Mouse (Mus musculus) myocyte (in vitro differentiated cells): Measurements from ENCODE around the gene Coa4. TPM values are rescaled to one million over a fixed set of nuclear protein-coding genes. Genes with fewer than 3 reads are reported as not detected.

ENCODE experiments used
- H3K27me3 ChIP-seq: one replicate; pipeline ENCODE4 v1.6.1; 2011; ENCODE audit not compliant: control insufficient read depth, insufficient read depth, insufficient read length
- H3K36me3 ChIP-seq: one replicate; pipeline ENCODE4 v1.6.1; 2011; ENCODE audit not compliant: control insufficient read depth, insufficient read depth
- H3K4me2 ChIP-seq: one replicate; pipeline ENCODE4 v1.6.1; 2011; ENCODE audit warnings: low read depth, control low read depth
- H3K4me3 ChIP-seq: one replicate; pipeline ENCODE4 v1.5.1; 2011; ENCODE audit warnings: mild to moderate bottlenecking, control low read depth, moderate library complexity
- H3K79me2 ChIP-seq: one replicate; pipeline ENCODE4 v1.6.1; 2011; ENCODE audit not compliant: control insufficient read depth, insufficient read depth
- H3ac ChIP-seq: one replicate; pipeline ENCODE4 v1.6.1; 2011; ENCODE audit not compliant: control insufficient read depth, insufficient read length
- CEBPB ChIP-seq: IDR thresholded peaks from 2 replicates; pipeline ENCODE4 v1.6.1; 2011; ENCODE audit warnings: mild to moderate bottlenecking, moderate library complexity; ENCODE audit not compliant: poor library complexity, insufficient read depth, severe bottlenecking
- E2F4 ChIP-seq: IDR thresholded peaks from one replicate; pipeline ENCODE4 v1.6.1; 2011; ENCODE audit warnings: mild to moderate bottlenecking, control low read depth, moderate library complexity; ENCODE audit not compliant: insufficient read depth
- MAX ChIP-seq: IDR thresholded peaks from one replicate; pipeline ENCODE4 v1.6.1; 2011; ENCODE audit warnings: low read depth, mild to moderate bottlenecking, control low read depth
- MYOD1 ChIP-seq, 3 experiments: IDR thresholded peaks; one replicate each; pipeline ENCODE4 v1.6.1; 2011; ENCODE audit warnings: control low read depth in 2 of 3, low read depth in 2 of 3, mild to moderate bottlenecking in 2 of 3, moderate library complexity in 1 of 3; ENCODE audit not compliant: insufficient read length in 2 of 3, control insufficient read depth in 1 of 3
- MYOG ChIP-seq, 3 experiments: IDR thresholded peaks; one replicate each; pipeline ENCODE4 v1.6.1; 2011; ENCODE audit warnings: control low read depth in 2 of 3, low read depth in 2 of 3, mild to moderate bottlenecking in 2 of 3; ENCODE audit not compliant: insufficient read length in 2 of 3, control insufficient read depth in 1 of 3, insufficient read depth in 1 of 3
- POLR2A ChIP-seq: IDR thresholded peaks from one replicate; pipeline ENCODE4 v1.6.1; 2011; ENCODE audit warnings: low read depth, mild to moderate bottlenecking, control low read depth, moderate library complexity; ENCODE audit not compliant: insufficient read length
- POLR2AphosphoS2 ChIP-seq: IDR thresholded peaks from one replicate; pipeline ENCODE4 v1.6.1; 2011; ENCODE audit warnings: low read depth, control low read depth; ENCODE audit not compliant: insufficient read length
- REST ChIP-seq: IDR thresholded peaks from one replicate; pipeline ENCODE4 v1.6.1; 2011; ENCODE audit warnings: mild to moderate bottlenecking, control low read depth, moderate library complexity; ENCODE audit not compliant: insufficient read depth, insufficient read length
- SRF ChIP-seq: IDR thresholded peaks from one replicate; pipeline ENCODE4 v1.6.1; 2011; ENCODE audit warnings: low read depth; ENCODE audit not compliant: control insufficient read depth, insufficient read length
- TCF12 ChIP-seq: IDR thresholded peaks from one replicate; pipeline ENCODE4 v1.6.1; 2011; ENCODE audit warnings: mild to moderate bottlenecking, control low read depth; ENCODE audit not compliant: poor library complexity, insufficient read depth, severe bottlenecking
- TCF3 ChIP-seq: IDR thresholded peaks from one replicate; pipeline ENCODE4 v1.6.1; 2011; ENCODE audit warnings: low read depth, control low read depth; ENCODE audit not compliant: insufficient read length
- USF1 ChIP-seq: IDR thresholded peaks from one replicate; pipeline ENCODE4 v1.6.1; 2011; ENCODE audit warnings: low read depth, mild to moderate bottlenecking, control low read depth, moderate library complexity
- polyA plus RNA-seq: library from polyadenylated mRNA; unstranded; fragments of >200 nt; fragmentation: generic; extraction: Trizol; gene quantifications from one replicate; pipeline ENCODE4 v1.2.1, GENCODE M21; 2012; ENCODE audit warnings: missing spikeins

The Coa4 gene
- polyA plus RNA-seq, 1 experiment, result 15.5 TPM

DNA sequence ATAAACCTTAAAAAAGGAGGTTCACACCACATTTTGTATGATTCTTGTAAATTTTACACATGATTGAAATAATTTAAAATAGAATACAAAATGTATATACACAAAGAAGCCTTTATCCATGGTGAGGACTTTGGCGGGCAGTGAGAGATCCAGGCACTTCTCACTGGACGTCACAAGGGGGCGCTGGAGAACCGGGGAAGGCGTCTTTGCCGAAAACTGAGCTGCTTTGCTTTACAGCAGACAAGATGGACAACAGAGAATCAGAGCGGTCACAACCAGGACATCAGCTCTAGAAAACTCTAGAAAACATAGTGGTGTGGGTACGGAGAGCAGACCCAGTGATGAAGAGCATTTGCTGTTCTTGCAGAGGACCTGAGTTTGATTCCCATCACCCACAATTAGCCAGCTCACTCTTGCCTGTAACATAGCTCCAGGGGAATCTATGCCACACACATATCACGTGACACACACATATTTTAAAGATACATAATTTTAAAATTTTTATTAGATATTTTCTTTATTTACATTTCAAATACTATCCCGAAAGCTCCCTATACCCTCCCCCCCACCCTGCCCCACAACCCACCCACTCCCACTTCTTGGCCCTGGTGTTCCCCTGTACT, 16.1 kb upstream of the Coa4 start:
- Histone ChIP-seq H3K4me2 (peak overlapping the region; percentile 55), H3K36me3 (no peaks in the 10 kb centered on the region), H3ac (no peak overlapping the region), H3K4me3 (no peak overlapping the region), H3K27me3 (peaks cover 5% of the 10 kb centered on the region), H3K79me2 (no peaks in the 10 kb centered on the region)
- no peak for TF ChIP-seq REST
- peak; percentile 35 for TF ChIP-seq USF1
- TF ChIP-seq MYOD1 (IDR thresholded peaks at IDR 0.05; ENCODE audit: control insufficient read depth in 1 of 3, insufficient read length in 2 of 3, low read depth in 2 of 3), result no peak
- no peak for TF ChIP-seq E2F4

DNA sequence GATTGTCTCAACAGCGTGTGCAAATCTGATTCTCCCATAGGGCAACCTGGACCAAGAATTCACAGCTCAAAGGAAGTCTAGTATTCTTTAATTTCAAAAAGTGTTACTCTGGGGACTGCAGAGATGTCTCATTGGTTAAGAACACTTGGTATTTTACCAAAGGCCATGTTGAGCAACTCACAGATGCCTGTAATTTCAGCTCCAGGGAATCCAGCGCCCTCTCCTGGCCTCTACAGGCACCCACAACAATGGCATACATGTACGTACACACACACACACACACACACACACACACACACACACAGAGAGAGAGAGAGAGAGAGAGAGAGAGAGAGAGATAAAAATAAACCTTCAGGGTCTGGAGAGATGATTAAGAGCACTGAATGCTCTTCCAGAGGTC, 14.6 kb upstream of the Coa4 start:
- H3K36me3 ChIP-seq, result no peaks in the 10 kb centered on the region
- TF ChIP-seq MYOD1 (IDR thresholded peaks at IDR 0.05; ENCODE audit: control insufficient read depth in 1 of 3, insufficient read length in 2 of 3, low read depth in 2 of 3) (no peak), POLR2AphosphoS2 (no peak), CEBPB (no peak), E2F4 (no peak), MAX (no peak), POLR2A (no peak), TCF12 (no peak), USF1 (no peak), MYOG (IDR thresholded peaks at IDR 0.05; ENCODE audit: control insufficient read depth in 1 of 3, insufficient read depth in 1 of 3, insufficient read length in 2 of 3, low read depth in 2 of 3) (no peak), REST (no peak), TCF3 (no peak), SRF (no peak)
- H3ac ChIP-seq, result no peak overlapping the region
- no peaks in the 10 kb centered on the region for H3K79me2 ChIP-seq
- H3K27me3 ChIP-seq, result peaks cover 5% of the 10 kb centered on the region
- H3K4me2 ChIP-seq, result no peak overlapping the region
- no peak overlapping the region for H3K4me3 ChIP-seq

DNA sequence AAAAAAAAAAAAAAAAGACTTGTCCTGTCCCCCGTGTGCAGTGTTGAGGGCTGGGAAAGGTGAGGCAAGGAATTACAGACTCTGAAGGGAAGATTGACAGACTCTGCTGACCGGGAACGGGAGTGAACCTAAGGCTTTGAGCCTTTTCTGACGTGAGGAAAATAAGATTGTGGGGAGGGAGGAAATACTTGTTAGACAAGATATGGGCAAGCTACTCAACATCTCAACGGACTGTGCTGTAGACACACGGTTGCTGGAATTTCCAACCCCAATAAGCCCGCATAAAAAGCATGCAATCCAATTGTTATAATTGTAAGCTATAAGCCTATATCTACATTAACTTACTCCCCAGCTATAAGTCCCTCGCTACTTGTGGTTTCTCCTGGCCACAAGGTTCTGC, 12.2 kb upstream of the Coa4 start:
- Histone ChIP-seq H3K79me2 (no peaks in the 10 kb centered on the region), H3K36me3 (no peaks in the 10 kb centered on the region), H3K27me3 (peaks cover 5% of the 10 kb centered on the region), H3K4me3 (no peak overlapping the region), H3ac (no peak overlapping the region), H3K4me2 (no peak overlapping the region)
- TF ChIP-seq POLR2AphosphoS2, result no peak
- TF ChIP-seq MYOG (IDR thresholded peaks at IDR 0.05; ENCODE audit: control insufficient read depth in 1 of 3, insufficient read depth in 1 of 3, insufficient read length in 2 of 3, low read depth in 2 of 3), result no peak
- no peak for TF ChIP-seq MYOD1 (IDR thresholded peaks at IDR 0.05; ENCODE audit: control insufficient read depth in 1 of 3, insufficient read length in 2 of 3, low read depth in 2 of 3)
- no peak for TF ChIP-seq TCF12
- TF ChIP-seq MAX, result no peak
- TF ChIP-seq USF1, result no peak
- TF ChIP-seq CEBPB, result no peak
- no peak for TF ChIP-seq TCF3
- TF ChIP-seq POLR2A, result no peak

DNA sequence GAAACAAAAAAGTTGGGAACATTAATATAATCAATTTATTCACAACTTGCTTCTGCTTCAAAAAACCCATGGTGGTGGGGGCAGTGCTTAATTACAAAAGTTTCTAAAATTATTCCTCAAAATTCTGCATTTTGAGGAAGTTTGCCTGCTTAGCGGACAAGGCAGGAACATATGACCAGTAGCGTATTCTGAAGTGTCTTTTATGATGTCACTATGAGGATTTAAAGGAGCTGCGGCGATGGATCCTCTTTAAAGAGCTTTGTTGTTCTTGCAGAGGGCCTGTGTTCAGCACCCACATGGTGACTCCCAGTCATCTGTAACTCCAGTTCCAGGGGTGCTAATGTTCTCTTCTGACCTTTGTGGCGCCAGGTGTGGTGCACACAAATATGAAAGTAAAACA, 6.1 kb upstream of the Coa4 start:
- H3K4me3 ChIP-seq, result no peak overlapping the region
- no peaks in the 10 kb centered on the region for H3K79me2 ChIP-seq
- no peak overlapping the region for H3ac ChIP-seq
- H3K27me3 ChIP-seq, result no peaks in the 10 kb centered on the region
- H3K4me2 ChIP-seq, result no peak overlapping the region
- TF ChIP-seq REST (no peak), MYOD1 (IDR thresholded peaks at IDR 0.05; ENCODE audit: control insufficient read depth in 1 of 3, insufficient read length in 2 of 3, low read depth in 2 of 3) (no peak), POLR2AphosphoS2 (no peak), USF1 (no peak), TCF3 (no peak), SRF (no peak), CEBPB (no peak), TCF12 (no peak), MYOG (IDR thresholded peaks at IDR 0.05; ENCODE audit: control insufficient read depth in 1 of 3, insufficient read depth in 1 of 3, insufficient read length in 2 of 3, low read depth in 2 of 3) (no peak)
- no peaks in the 10 kb centered on the region for H3K36me3 ChIP-seq

DNA sequence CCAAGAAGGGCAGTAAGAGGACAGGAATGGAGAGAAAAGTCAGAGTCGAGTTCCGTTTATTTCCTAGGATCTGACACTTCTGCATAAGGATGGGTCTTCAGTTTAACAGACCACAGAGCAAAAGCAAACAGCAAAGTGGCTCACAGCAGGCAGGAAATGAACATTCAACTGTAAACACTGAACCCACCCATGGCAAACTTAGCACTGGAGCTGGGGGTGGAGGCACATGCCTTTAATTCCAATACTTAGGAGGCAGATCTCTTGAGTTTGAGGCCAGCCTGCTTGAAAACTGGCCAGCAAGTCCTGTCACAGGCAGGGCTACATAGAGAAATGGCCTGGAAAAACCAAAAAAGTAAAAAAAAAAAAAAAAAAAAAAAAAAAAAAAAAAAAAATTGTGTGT, 3.4 kb upstream of the Coa4 start:
- Histone ChIP-seq H3K4me2 (no peak overlapping the region), H3K79me2 (no peaks in the 10 kb centered on the region), H3K4me3 (no peak overlapping the region), H3K27me3 (no peaks in the 10 kb centered on the region), H3K36me3 (no peaks in the 10 kb centered on the region), H3ac (no peak overlapping the region)
- TF ChIP-seq MAX, result no peak

DNA sequence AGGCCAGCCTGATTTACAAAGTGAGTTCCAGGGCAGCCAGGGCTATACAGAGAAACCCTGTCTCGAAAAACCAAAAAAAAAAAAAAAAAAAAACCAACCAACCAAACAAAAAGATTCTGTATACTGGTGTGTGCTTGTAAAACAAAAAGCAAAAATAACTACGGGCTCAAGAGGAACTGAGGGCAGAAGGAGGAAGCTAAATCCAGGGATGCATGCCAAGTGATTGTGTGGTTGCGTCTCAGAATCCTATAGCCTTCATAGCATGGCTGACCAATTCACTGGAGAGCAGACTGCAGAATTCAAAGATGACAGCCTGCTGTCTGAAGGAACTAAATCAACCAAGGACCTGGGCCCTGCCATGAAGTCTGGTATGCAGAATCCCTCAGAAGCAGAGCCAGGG, 2.7 kb upstream of the Coa4 start:
- no peaks in the 10 kb centered on the region for H3K27me3 ChIP-seq
- H3K4me2 ChIP-seq, result no peak overlapping the region
- no peak overlapping the region for H3K4me3 ChIP-seq
- TF ChIP-seq MAX, result no peak
- no peak for TF ChIP-seq E2F4
- no peak for TF ChIP-seq REST
- no peak for TF ChIP-seq POLR2A
- TF ChIP-seq MYOG (IDR thresholded peaks at IDR 0.05; ENCODE audit: control insufficient read depth in 1 of 3, insufficient read depth in 1 of 3, insufficient read length in 2 of 3, low read depth in 2 of 3), result no peak
- no peak for TF ChIP-seq POLR2AphosphoS2
- no peak for TF ChIP-seq CEBPB
- TF ChIP-seq SRF, result no peak
- TF ChIP-seq TCF3, result no peak
- TF ChIP-seq TCF12, result no peak
- H3ac ChIP-seq, result no peak overlapping the region
- H3K36me3 ChIP-seq, result peaks cover under 1% of the 10 kb centered on the region
- H3K79me2 ChIP-seq, result no peaks in the 10 kb centered on the region
